Mouse (Mus musculus) thymus, postnatal 4 days (tissue): ENCODE results near the gene Zc3h10.
"Not testable (repeated sequence)": the region's sequence is repeated elsewhere in the genome, so short reads cannot be mapped to it uniquely, and the experiment has no call there.

Source experiments
- DNase-seq: peaks from one replicate; pipeline ENCODE4 v3.0.0; 2021

Gene Zc3h10

GRCm38 (mm10) chr10:128547361-128548032 lies at the start of gene Zc3h10:
TSS of gene Zc3h10 (minus strand) at chr10:128547774.
- DNase-seq: peak; percentile 94

GRCm38 (mm10) chr10:128592797-128593196 lies 45.2 kb upstream of the Zc3h10 start:
- DNase-seq: no peak

DNA sequence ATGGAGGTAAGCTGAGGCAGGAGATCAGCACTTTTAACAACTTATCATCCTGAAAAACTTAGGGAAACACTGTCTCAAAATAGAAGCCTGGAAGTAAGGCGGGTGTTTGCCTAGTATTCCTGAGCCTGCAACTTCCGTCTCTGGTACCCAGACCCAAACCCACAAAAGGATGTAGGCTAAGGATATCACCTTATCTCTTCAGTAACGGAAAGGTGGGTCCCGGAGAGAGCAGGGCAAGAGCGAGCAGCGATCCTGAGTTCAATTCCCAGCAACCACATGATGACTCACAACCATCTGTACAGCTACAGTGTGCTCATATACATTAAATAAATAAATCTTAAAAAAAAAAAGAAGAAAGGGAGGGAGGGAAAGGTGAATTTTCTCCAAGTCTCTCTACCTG lies 43.9 kb upstream of the Zc3h10 start:
- no peak for DNase-seq

GRCm38 (mm10) chr10:128590193-128590690 lies 42.7 kb upstream of the Zc3h10 start:
- DNase-seq: peak; percentile 84

DNA sequence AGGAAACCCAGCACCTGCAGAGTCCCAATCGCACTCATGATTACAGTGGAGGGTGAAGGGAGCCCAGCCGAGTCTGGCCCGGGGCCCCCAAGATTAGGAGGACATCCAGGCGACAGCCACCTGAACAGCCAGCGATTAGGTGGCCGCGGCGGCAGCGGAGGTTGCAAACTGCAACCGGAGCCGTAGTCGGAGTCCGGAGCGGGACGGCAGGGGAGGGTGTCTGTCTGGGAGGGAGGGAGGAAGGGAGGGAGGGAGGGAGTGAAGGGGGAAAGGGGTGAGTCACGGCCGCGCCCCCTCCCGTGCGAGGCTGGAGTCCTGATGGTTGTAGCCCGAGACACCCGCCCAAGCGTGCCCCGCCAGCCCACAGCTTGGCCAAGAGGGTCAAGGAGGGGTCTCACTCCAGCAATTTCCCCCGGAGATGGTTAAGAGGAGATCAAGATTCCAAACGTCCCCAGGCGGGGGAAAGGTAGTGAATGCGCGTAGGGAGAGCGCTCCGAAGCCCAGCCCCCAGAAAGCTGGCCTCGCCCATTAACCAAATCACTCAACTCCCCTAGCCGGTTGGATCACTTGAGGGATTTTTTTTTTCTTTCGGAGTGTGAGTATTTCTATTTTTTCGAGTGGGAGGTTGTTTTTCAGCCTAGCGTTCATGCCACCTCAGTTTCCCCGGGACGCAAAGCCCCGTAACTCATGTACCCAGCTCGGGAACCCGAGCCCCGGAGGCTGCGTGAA lies 42.1 kb upstream of the Zc3h10 start, which contains the start of gene Erbb3:
TSS of gene Erbb3 (minus strand) at position 189 of the 729 bp plus-strand sequence.
- DNase-seq: peak; percentile 58

GRCm38 (mm10) chr10:128588775-128589463 lies 41.3 kb upstream of the Zc3h10 start:
- peak; percentile 64 for DNase-seq

GRCm38 (mm10) chr10:128588136-128588535 lies 40.6 kb upstream of the Zc3h10 start:
- DNase-seq: no peak

DNA sequence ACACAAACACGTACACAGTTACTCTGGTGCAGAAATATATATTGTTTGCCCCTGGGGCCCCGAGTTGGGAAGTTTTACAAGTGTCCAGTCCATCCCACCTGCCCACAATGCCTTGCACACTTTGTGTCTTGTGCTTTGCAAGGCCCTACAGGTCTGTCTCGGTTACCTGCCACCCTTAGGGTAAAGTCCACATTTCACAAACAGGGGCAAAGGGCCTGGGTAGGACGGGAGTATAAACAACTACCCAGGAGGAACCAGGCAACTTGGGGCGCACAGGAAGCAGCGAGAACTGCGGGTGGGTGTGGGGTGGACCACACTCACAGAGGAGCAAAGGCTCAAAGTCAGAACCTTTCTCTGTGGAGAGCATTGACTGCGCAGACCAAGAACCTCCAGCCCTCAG lies 40.1 kb upstream of the Zc3h10 start:
- DNase-seq: peak; percentile 58

- DNase-seq: peak; percentile 67
Measured at GRCm38 (mm10) chr10:128587120-128587519, 39.5 kb upstream of the Zc3h10 start.

DNA sequence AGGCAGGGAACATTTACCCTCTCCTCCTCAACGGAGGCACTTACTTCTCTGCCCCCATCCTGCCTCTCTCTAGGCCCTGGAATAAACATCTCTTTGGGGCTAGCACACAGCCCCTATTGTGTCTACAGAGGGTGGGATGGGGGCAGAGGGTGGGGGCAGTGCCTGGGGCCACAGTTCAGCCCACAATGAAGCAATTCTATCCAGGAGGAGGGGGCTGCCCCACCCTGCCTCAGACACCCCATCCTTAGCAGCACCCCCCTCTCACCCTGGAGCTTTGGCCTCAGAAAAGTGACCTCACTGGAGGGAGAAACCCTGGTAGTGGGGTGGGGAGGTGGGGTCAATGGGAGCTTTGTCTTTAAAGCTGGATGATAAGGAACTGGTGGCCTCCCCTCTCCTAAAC lies 39.0 kb upstream of the Zc3h10 start:
- DNase-seq: no peak

- peak; percentile 32 for DNase-seq
Measured at GRCm38 (mm10) chr10:128584386-128584785, 36.8 kb upstream of the Zc3h10 start.

DNA sequence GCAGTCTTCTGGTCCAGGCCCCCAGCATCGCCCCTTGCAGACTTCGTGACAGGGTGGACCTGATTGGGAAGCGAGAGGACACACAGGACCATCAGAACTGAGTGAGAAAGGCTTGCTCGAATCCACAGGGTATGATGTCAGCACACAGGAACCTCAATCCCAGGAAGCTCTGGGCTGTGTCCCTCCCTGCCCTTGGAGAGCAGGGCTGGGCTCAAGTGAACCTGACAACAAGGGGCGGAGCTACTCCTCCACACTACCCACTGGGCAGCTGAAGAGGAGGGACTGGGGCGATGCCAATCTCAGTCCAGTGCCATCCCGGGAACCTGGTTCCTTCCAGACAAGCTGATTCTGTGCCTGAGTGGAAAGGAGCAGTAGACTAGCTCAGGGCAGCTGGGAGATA lies 36.1 kb upstream of the Zc3h10 start:
- DNase-seq: no peak

- DNase-seq: peak; percentile 56
Measured at GRCm38 (mm10) chr10:128579731-128580130, 32.2 kb upstream of the Zc3h10 start.

DNA sequence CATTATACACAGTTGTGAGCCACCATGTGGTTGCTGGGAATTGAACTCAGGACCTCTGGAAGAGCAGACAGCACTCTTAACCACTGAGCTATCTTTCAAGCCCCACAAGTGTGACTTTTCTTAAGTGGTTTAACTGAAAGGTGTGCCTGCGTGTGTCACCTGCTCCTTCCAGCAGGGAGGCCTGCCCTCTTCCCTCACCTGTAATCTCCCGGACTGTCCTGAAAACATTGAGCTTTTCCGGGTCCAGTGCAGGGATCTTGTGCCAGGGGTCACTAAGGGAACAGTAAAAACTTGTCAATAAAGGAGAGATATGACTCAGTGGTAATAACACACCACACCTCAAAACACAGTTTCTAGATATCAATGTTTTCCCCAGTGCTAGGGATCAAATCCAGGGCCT lies 31.7 kb upstream of the Zc3h10 start:
- DNase-seq: no peak

- no peak for DNase-seq
Measured at GRCm38 (mm10) chr10:128578330-128578729, 30.8 kb upstream of the Zc3h10 start.

DNA sequence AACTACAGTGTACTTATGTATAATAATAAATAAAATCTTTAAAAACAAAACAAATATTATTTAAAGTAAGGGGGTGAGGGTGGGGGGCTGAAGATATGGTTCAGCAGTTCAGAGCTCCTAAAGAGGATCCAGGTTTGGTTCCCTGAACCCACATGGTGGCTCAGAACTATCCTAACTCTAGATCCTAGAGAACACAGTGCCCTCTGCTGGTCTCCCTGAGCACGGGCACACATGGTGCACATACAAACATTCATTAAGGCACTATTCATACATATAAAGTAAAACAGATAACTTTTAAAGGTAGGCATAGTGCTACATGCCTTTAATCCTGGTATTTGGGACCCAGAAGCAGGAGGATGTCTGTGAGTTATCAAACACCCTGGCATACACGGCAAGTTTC lies 27.5 kb upstream of the Zc3h10 start:
- DNase-seq: peak; percentile 41

DNA sequence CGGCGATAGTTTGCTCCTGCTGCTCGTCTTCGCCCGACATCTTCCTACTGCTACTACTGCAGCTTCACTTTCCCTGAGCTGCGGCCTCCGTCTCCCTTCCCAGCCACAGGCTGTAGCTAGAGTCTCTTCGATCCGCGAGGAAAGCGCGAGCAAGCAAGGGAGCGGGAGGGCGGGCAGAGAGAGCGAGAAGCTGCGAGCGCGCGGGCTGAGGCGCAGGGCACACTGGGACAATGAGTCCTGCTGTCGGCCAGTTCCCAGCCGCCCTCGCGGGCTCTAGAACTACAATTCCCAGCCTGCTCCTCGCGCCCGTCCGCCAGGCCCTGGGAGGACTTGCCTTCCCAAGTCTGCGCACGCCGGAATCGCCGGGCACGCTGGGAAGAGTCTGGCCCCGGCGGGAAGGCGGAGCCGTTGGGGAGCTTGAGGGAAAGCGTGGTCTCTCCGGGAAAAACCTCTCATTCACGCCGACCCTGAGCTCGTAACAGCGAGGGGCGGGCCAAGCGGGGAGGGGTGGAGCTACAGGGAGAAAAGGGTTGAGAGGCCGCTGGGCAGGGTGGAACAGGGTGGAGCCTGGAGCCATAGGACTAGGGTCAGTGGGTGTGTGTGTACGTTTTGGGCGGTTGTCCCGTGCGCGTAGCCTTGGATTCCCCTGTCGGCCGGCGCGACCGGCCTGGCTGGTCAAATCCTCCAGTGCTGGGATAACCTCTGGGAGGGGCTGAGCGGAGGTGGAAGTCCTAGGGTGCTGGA lies 18.4 kb upstream of the Zc3h10 start, which contains the start of gene Pa2g4:
TSS of gene Pa2g4 (minus strand) at position 200 of the 744 bp plus-strand sequence.
- peak; percentile 95 for DNase-seq

DNA sequence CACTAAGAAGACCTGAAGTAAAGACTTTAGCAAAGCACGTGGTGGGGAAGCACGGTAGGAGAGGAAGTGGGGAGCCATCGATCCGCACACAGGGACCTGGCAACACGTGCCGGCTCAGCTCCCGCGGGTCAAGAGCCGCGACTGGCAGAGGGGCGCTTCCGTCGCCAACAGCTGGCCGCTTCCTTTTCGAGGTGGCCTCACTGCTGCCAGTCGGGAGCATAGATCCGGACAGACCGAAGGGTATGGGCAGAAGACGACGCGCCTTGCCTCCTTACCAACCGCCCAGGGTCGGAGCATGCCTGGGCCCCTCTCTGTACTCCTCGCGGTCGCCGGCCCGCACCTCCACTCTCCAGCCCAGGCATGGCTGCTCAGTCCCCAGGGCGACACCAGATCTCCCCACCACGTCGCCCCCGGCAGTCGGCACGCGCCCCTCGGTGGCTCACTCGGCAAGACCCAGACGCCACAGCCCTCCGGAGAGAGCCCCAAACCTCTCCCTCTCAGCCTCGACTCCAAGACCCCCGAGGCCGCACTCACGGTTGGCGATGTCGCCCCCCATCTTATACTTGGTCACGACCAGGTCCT lies 17.7 kb upstream of the Zc3h10 start:
- DNase-seq: no peak

GRCm38 (mm10) chr10:128563544-128563943 lies 16.0 kb upstream of the Zc3h10 start:
- DNase-seq: no peak

DNA sequence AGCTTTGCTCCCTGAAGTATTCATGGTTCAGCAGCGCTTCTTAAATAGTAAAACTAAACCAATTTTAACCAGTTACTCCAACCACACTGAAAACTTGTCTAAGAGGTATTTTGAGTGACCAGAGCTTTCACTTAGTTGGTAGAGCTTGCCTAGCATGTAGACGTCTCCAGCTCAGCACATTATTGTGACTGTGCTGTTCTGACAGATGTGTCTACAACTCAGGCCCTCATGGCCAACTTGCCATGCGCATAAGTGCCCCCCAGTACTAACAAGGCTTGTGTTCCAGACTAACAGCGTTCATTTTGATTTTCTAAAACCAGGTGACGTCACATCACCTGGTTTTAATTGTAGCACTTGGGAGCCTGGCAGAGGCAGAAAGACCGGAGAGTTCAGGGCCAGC lies 9.4 kb upstream of the Zc3h10 start:
- no peak for DNase-seq

DNA sequence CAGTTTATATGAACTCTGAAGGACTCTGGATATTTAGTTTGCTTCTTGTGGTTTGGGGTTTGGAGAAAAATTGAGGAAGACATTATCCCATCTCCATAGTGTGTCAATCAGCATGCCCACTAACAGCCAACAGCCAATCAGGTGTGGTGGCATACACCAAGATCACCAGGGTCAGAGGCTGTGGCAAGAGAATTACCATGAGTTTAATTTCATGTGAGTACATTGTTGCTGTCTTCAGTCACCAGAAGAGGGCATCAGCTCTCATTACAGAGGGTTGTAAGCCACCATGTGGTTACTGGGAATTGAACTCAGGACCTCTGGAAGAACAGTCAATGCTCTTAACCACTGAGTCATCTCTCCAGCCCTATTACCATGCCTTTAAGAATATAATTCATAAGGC lies 8.7 kb upstream of the Zc3h10 start:
- no peak for DNase-seq

DNA sequence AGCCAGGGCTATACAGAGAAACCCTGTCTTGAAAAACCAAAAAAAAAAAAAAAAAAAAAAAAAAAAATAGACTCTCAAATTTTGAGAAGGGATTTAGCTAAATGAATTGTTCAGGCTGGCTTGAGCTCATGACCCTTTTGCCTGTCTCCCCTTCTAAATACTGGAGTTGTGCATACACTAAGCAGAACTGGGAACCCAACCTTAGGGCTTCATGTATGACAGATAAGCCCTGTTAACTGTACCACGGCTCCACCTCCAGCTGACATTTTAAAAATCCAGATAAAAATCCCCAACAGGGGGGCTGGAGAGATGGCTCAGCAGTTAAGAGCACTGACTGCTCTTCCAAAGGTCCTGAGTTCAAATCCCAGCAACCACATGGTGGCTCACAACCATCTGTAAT lies 8.0 kb upstream of the Zc3h10 start:
- DNase-seq: not testable (repeated sequence)
